Mouse (Mus musculus): ENCODE data around the gene Tfe3. TPM values are rescaled to one million over a fixed set of nuclear protein-coding genes. Genes with fewer than 3 reads are reported as not detected.
"Not testable (repeated sequence)": the region's sequence is repeated elsewhere in the genome, so short reads cannot be mapped to it uniquely, and the experiment has no call there.

Gene Tfe3
- total RNA-seq, 2 experiments from 2014 or later, result 28.8 to 38.6 TPM

DNA sequence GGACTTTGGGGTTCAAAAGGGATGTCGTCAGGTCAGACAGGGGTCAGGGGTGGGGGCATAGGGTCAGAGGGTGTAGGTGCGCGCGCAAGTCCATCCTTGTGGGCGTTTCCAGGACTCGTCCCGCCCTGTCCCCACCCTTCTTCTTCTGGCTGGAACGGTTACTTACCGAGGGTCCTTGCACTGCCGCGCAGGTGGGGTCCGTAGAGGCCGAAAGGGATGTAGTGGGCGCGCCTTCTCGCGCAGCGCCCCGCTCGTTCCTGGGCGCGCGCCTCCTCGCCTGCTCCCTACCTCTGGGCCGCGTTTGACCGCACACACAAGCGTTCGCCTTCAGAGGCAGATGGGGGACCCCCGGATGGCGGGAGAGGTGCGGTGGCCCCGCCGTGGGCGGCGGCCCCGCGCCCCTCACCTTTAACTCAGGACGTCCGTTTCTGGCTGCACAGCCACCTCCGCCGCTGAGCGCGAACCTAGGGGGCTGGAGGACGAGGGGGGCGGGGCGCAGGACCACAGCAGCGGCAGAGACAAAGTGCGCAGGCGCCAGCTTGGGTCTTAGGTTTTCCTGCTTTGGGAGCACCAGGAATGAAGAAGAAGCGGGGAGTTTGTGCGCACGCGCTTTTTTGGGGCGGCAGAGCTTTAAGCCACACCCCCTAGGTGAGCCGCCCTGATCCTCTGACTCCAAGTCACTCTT lies 11.8 kb upstream of the Tfe3 start, which contains the start of gene Ccdc120:
Ccdc120 (minus strand) TSS at position 474 of the 685 bp plus-strand sequence.
- peak; percentile 57 to 73 for DNase-seq (ENCODE audit: low spot score in 2 of 2)

DNA sequence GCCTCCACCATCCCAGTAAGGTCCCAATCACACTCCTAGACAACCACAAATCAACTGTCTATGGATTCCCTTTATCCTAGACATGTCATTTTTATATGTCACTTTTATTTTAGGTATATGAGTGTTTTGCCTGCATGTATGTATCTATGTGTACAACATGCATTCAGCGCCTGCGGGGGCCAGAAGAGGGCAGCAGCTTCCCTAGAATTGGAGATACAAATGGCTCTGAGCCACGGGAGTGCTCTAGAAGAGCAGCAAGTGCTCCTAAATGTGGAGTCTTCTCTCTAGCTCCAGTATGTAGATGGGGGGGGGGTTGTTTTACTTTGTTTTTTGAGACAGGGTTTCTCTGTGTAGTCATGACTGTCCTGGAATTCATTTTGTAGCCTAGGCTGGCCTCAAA lies 8.7 kb upstream of the Tfe3 start:
- not testable (repeated sequence) for DNase-seq (ENCODE audit: low spot score in 2 of 2)

DNA sequence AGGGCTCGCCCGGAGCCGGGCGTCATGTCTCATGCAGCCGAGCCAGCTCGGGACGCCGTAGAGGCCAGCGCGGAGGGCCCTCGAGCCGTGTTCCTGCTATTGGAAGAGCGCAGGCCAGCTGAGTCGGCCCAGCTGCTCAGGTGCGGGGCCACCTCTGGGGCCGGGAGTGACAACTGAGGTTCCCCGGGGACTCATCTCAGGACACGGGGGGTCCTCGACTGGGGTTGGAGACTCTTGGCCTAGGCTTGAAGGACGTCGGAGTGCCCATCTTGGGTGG lies 499 bp downstream of the Tfe3 start:
- no peak for DNase-seq (ENCODE audit: low spot score in 2 of 2)

- peak in 1 of 2 experiments; percentile 20 for DNase-seq (ENCODE audit: low spot score in 2 of 2)
These were observed 1.5 kb downstream of the Tfe3 start for GRCm38 (mm10) chrX:7763631-7764393.

DNA sequence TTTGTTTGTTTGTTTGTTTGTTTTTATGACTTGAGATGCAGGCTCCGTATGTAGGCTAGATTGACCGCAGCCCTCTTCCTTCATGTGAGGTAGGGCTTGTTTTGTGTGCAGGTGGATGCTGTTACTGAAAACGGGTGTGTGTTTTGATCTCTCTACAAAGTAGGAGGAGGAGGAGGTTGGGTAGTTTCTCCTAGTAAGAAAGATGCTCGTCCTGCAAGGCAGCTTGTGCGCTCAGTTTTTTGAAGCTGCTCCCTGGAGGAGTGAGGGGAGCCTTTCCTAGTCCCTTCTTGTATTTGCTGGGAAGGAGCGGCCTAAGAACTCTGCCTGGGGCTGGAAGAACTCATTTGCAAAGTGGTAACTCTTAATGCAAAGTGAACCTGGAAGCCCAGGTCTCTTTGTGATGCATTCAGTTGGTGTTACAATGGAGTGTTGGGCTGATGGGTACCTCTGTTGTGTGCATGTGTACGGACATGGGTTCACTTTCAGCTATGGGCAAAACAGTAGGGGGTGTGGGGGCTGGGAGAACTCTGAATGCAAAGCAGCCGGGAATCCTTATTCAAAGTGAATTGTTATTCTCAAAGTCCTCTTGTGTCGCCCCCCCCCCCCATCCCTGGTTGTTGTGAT lies 2.4 kb downstream of the Tfe3 start:
- no peak for DNase-seq (ENCODE audit: low spot score in 2 of 2)

DNA sequence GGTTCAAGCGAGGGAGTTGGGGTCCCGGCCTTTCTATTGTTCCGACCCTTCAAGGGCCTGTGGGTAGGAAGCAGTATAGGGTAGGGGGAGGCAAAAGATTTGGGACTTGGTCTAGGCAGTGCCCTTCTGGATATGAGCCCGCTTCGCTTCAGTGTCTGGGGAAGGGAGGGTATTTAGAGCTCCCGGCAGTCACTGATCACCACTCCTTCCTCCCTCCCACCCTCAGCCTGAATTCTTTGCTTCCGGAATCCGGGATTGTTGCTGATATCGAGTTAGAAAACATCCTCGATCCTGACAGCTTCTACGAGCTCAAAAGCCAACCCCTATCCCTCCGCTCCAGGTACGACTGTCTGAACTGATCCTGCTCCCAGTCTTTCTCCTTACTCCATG lies 2.9 kb downstream of the Tfe3 start:
- DNase-seq (ENCODE audit: low spot score in 2 of 2), result no peak

GRCm38 (mm10) chrX:7765764-7766163 lies 3.4 kb downstream of the Tfe3 start:
- DNase-seq (ENCODE audit: low spot score in 2 of 2), result no peak

GRCm38 (mm10) chrX:7769302-7770017 lies 7.1 kb downstream of the Tfe3 start:
- DNase-seq (ENCODE audit: low spot score in 2 of 2), result no peak

GRCm38 (mm10) chrX:7772766-7773165 lies 10.4 kb downstream of the Tfe3 start:
- no peak for DNase-seq (ENCODE audit: low spot score in 2 of 2)

DNA sequence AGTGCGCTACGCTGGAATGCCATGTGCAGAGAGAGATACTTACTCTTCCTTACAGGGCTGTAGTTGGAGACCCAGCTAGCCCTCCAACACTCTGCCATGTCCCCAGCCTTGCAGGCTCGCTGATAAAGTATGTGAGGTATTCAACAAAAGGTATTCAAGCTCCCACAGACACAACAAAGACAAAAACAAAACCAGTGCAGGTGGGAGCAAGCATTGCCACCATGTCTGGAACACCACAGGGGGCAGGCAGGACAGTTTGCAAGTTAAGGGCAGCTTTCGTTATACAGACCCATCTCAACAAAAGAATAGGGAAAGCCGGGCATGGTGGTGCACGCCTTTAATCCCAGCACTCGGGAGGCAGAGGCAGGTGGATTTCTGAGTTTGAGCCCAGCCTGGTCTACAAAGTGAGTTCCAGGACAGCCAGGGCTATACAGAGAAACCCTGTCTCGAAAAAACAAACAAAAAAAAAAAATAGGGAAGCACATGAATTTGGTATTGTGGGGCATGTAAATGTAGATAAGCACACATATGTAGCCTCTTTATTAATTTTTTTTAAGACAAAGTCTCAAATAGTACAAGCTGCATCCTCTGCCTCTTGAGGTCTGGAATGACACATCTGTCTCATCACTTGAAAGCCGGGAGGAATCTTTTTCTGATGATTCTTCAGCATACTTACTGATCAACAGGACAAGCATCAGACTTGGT lies 13.3 kb downstream of the Tfe3 start:
- DNase-seq (ENCODE audit: low spot score in 2 of 2), result no peak

DNA sequence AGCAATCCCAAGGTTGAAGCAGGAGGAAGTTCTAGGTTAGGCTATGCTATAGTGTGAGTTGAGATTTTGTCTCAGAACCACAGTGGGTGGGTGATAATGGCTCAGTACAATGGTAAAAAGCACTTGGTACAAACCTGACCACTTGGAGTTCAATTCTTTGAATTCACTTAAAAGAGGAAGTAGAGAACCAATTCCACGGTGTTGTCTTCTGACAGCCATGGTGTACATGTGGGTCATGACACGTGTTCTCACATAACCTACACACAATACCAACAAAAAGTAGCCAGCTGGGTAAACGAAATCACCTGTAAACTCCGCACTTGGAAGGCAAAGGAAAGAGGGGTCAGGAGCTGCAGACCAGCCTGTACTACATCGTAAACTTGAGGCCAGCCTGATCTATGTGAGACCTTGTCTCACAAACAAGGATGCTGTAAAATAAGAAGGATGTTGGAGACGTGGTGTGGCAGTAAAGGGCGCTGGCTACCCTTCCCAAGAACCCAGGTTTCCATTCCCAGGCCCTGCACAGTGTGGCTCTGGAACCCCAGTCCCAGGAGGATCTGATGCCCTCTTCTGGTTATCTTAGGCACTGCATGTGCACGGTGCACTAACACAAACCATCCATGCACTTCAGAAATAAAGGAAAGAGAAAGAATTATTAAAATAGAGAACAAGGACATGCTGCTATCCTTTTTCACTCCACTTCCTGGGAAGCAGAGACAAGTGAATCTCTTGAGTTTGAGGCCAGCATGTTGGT lies 14.1 kb downstream of the Tfe3 start:
- DNase-seq (ENCODE audit: low spot score in 2 of 2), result peak; percentile 57 to 66

DNA sequence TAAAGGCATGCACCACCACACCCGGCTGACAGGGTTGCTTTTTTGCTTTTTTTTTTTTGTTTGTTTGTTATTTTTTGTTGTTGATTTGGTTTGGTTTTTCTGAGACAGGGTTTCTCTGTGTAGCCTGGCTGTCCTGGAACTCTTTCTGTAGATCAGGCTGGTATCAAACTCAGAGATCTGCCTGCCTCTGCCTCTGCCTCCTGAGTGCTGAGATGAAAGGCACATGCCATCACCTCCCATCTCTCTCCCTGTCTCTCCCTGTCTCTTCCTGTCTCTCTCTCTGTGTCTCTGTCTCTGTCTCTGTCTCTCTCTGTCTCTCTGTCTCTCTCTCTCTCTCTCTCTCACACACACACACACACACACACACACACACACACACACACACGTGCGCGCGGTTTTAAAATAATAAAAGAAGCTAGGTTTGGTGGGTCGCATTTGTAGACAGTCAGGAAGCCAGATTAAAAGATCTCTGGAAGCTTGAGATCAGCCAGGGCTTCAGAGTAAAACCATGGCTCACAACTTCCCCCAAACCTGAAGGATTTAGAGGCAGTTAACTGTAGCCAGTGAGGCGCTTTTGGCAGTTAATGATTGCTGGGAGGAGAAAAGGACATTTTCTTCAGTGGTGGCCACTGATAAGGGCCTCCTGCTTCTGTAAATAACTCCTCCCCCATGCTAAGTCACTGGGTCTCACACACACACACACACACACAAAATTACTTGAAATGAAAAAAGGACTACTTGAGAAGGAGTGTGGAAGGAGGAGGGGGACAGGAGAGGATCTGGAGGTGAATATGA lies 16.3 kb downstream of the Tfe3 start:
- DNase-seq (ENCODE audit: low spot score in 2 of 2), result no peak

DNA sequence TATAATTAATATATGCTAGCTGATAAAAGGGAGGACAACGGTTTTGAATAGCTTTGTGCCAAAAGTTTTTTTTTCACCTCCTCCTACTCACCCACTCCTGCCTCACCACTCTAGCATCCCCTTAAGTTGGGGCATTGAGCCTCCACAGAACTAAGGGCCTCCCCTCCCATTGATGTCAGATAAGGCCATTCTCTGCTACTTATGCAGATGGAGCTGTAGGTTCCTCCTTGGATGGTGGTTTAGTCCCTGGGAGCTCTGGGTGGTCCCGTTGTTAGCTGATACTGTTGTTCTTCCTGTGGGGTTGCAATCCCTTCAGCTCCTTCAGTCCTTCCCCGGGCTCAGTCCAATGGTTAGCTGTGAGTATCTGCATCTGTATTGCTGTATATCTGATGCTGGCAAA lies 16.9 kb downstream of the Tfe3 start:
- DNase-seq (ENCODE audit: low spot score in 2 of 2), result no peak

GRCm38 (mm10) chrX:7782603-7783092 lies 20.3 kb downstream of the Tfe3 start:
- DNase-seq (ENCODE audit: low spot score in 2 of 2), result no peak

DNA sequence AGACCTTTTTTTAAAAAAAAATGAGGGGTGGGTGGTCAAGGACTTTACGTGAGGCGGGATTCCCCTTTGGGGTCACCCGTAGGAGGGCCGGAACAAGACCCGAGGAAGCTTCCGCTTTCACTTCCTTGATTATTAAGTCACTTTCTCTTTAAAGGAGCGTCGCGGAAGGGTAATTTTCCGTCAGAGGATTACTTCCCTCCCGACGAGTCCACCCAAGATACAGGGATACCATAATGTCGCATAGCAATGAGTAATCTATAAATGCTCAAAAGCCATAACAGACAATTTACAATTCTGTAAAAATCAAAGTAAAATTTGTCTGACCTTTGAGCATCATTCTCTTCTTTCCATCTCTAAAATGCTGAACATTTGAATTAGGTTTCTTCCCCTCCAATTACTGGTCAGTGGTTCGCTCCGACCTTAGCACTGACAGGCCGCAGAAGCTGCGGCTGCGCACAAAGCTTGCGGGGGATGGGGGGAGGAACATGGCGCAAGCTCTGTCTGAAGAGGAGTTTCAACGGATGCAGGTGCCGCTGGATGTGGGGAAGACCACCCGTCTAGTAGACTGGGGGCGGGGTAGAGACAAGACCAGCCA lies 27.3 kb downstream of the Tfe3 start, which contains the start of gene Gripap1:
Gripap1 (plus strand) TSS at position 224 of the 595 bp plus-strand sequence.
- peak; percentile 64 to 74 for DNase-seq (ENCODE audit: low spot score in 2 of 2)

DNA sequence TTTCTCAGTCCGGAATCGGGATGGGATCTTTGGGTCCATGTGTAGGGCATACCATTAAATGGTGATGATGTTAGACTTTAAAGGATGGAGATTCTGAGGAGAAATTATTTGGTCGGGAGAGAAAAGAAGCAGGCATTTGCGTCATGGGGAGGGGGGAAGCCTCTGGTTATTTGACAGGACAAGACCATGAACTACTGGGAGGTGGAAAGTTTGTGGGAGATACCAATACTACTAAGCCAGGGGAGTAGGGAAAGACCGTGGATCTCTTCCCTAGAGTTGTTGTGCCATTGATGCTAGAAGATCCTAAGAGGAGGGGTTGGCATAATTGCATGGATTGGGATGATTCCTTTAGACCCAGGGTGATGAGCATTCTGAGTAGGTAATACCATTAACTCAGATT lies 27.9 kb downstream of the Tfe3 start:
- DNase-seq (ENCODE audit: low spot score in 2 of 2), result no peak

- no peak for DNase-seq (ENCODE audit: low spot score in 2 of 2)
These were observed 31.0 kb downstream of the Tfe3 start for GRCm38 (mm10) chrX:7793361-7793760.

- no peak for DNase-seq (ENCODE audit: low spot score in 2 of 2)
These were observed 32.7 kb downstream of the Tfe3 start for GRCm38 (mm10) chrX:7795016-7795415.

GRCm38 (mm10) chrX:7797327-7797726 lies 35.0 kb downstream of the Tfe3 start:
- DNase-seq (ENCODE audit: low spot score in 2 of 2), result no peak
